Mouse (Mus musculus) E14TG2a.4 (cell line): Measurements from ENCODE around the gene Fkbp6.

ENCODE experiments used
- H3K27me3 ChIP-seq: 2 replicates; pipeline ENCODE4 v1.6.1; 2014; ENCODE audit warnings: low read length, control low read depth; ENCODE audit not compliant: insufficient read depth
- H3K36me3 ChIP-seq: 2 replicates; pipeline ENCODE4 v1.6.1; 2014; ENCODE audit warnings: low read length, control low read depth; ENCODE audit not compliant: insufficient read depth
- H3K4me1 ChIP-seq: replicated peaks from 2 replicates; pipeline ENCODE4 v1.6.1; 2014; ENCODE audit warnings: low read depth, low read length, control low read depth
- H3K4me3 ChIP-seq: replicated peaks from 2 replicates; pipeline ENCODE4 v1.5.1; 2014; ENCODE audit warnings: mild to moderate bottlenecking, low read length
- H3K9me3 ChIP-seq: 2 replicates; pipeline ENCODE4 v1.6.1; 2014; ENCODE audit warnings: low read length, control low read depth
- CTCF ChIP-seq: conservative IDR thresholded peaks from 2 replicates; pipeline ENCODE4 v1.5.1; 2014; ENCODE audit warnings: low read length
- NANOG ChIP-seq: IDR thresholded peaks from 2 replicates; pipeline ENCODE4 v1.6.1; 2014; ENCODE audit warnings: borderline replicate concordance, low read length, mixed read lengths
- POU5F1 ChIP-seq: IDR thresholded peaks from 2 replicates; pipeline ENCODE4 v1.6.1; 2014; ENCODE audit warnings: low read length, borderline replicate concordance

Fkbp6 gene

DNA sequence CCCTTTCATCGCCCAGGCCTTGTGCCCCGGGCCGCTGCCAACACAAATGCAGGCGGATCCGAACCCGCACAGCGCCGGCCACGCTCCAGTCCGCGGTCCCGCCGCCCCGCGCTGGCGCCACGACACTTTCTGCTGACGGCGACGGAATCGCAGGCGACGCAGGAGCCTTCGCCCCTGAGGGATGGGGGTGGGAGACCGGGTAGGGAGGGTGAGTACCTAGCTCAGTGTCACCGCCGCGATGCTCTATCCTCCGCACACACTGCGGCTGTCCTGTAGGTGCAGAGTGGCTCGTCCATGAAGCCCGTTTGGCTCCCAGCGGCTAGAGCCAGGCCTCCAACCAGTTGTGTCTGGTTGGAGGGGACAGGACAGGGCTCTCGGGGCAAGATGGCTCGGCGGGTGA is 73.2 kb downstream of the Fkbp6 start:
- H3K9me3 ChIP-seq, result no peaks in the 10 kb centered on the region
- TF ChIP-seq CTCF (no peak), NANOG (no peak), POU5F1 (no peak)
- no peaks in the 10 kb centered on the region for H3K36me3 ChIP-seq
- peak overlapping the region; percentile 74 for H3K4me3 ChIP-seq
- peaks cover 49% of the 10 kb centered on the region for H3K27me3 ChIP-seq
- peaks cover 53% of the 10 kb centered on the region for H3K4me1 ChIP-seq

- no peak for TF ChIP-seq CTCF
- no peak for TF ChIP-seq POU5F1
- no peak for TF ChIP-seq NANOG
- Histone ChIP-seq H3K36me3 (no peaks in the 10 kb centered on the region), H3K4me3 (peak overlapping the region; percentile 27), H3K27me3 (peaks cover 49% of the 10 kb centered on the region), H3K9me3 (no peaks in the 10 kb centered on the region), H3K4me1 (peaks cover 54% of the 10 kb centered on the region)
These were observed 75.0 kb downstream of the Fkbp6 start for GRCm38 (mm10) chr5:135274663-135275396.

GRCm38 (mm10) chr5:135271563-135272165 is 78.2 kb downstream of the Fkbp6 start:
- Histone ChIP-seq H3K27me3 (peaks cover 35% of the 10 kb centered on the region), H3K36me3 (no peaks in the 10 kb centered on the region), H3K4me3 (no peak overlapping the region), H3K9me3 (no peaks in the 10 kb centered on the region), H3K4me1 (peaks cover 56% of the 10 kb centered on the region)
- no peak for TF ChIP-seq NANOG
- no peak for TF ChIP-seq POU5F1
- no peak for TF ChIP-seq CTCF

GRCm38 (mm10) chr5:135270361-135270760 is 79.5 kb downstream of the Fkbp6 start:
- H3K4me1 ChIP-seq, result peaks cover 48% of the 10 kb centered on the region
- H3K36me3 ChIP-seq, result no peaks in the 10 kb centered on the region
- H3K4me3 ChIP-seq, result no peak overlapping the region
- H3K27me3 ChIP-seq, result peaks cover 24% of the 10 kb centered on the region
- no peaks in the 10 kb centered on the region for H3K9me3 ChIP-seq
- TF ChIP-seq CTCF, result no peak
- TF ChIP-seq POU5F1, result no peak
- no peak for TF ChIP-seq NANOG

GRCm38 (mm10) chr5:135269451-135269850 is 80.4 kb downstream of the Fkbp6 start:
- no peaks in the 10 kb centered on the region for H3K36me3 ChIP-seq
- H3K27me3 ChIP-seq, result peaks cover 16% of the 10 kb centered on the region
- H3K4me1 ChIP-seq, result peaks cover 44% of the 10 kb centered on the region
- TF ChIP-seq CTCF, result no peak
- no peak for TF ChIP-seq NANOG
- TF ChIP-seq POU5F1, result no peak
- H3K9me3 ChIP-seq, result no peaks in the 10 kb centered on the region
- H3K4me3 ChIP-seq, result no peak overlapping the region

DNA sequence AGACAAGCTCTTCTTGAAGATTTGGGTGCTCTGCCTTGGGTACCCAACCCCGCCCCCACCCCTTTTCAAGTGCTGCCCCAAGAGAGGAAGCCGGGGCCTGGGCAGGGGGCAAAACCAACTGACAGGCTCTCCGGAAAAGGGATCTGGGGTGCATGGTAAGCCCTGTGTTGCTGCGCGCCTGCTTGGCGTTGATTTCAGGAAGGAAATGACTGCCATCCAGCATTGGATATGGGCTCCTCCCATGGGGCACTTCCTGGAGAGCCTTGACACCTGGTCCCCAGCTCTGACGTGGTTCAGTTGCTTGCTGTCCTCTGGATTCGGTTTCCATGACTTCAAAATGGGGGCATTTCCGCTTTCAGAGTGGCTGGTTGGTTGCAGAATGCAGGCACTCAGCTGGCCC is 85.3 kb downstream of the Fkbp6 start:
- peak overlapping the region; percentile 69 for H3K4me3 ChIP-seq
- no peak for TF ChIP-seq CTCF
- no peak for TF ChIP-seq POU5F1
- TF ChIP-seq NANOG, result no peak

DNA sequence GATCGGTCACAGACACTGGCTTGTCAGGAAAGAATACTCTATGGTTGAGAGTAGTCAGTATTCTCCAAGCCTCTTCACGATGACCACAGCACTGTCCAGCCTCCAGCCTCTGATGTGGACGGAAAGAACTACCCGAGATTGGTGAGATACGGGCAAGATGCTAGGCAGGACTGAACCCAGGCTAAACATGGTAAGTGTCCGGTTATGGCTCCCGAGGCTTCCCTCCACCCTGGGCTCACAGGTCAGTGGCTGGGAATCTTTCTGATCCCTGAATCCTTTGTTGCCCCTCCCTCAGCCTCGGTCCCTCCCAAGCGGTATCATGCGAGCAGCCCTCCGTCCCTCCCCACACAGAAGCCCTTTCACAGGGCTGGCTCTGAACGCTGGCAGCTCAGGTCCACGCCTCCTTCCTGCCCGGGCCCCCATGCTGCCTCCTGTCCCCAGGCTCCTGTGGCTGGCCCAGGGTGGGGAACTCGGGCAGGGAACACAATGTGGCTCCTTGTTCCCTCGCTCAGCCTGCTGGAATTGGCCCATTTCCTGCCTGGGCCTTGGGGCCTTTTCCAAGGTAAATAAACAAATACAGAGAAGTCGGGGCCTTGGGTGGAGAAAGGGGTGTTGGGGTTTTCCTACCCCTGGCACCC is 85.9 kb downstream of the Fkbp6 start:
- Histone ChIP-seq H3K4me3 (peak overlapping the region; percentile 69), H3K4me1 (peaks cover 16% of the 10 kb centered on the region), H3K27me3 (peaks cover 16% of the 10 kb centered on the region), H3K36me3 (no peaks in the 10 kb centered on the region), H3K9me3 (no peaks in the 10 kb centered on the region)
- TF ChIP-seq CTCF (no peak), POU5F1 (no peak), NANOG (no peak)

More for the DNA sequence above, 85.3 kb downstream of the Fkbp6 start:
- H3K36me3 ChIP-seq, result no peaks in the 10 kb centered on the region
- peaks cover 14% of the 10 kb centered on the region for H3K27me3 ChIP-seq
- H3K9me3 ChIP-seq, result no peaks in the 10 kb centered on the region
- H3K4me1 ChIP-seq, result peaks cover 20% of the 10 kb centered on the region
